Mouse (Mus musculus) myocyte (in vitro differentiated cells): ENCODE measurements around the gene Atp8b4.

ENCODE experiments used
- CEBPB ChIP-seq: IDR thresholded peaks from 2 replicates; pipeline ENCODE4 v1.6.1; 2011; ENCODE audit warnings: mild to moderate bottlenecking, moderate library complexity; ENCODE audit not compliant: poor library complexity, insufficient read depth, severe bottlenecking
- E2F4 ChIP-seq: IDR thresholded peaks from one replicate; pipeline ENCODE4 v1.6.1; 2011; ENCODE audit warnings: mild to moderate bottlenecking, control low read depth, moderate library complexity; ENCODE audit not compliant: insufficient read depth
- MAX ChIP-seq: IDR thresholded peaks from one replicate; pipeline ENCODE4 v1.6.1; 2011; ENCODE audit warnings: low read depth, mild to moderate bottlenecking, control low read depth
- MYOD1 ChIP-seq, 3 experiments: IDR thresholded peaks; one replicate each; pipeline ENCODE4 v1.6.1; 2011; ENCODE audit warnings: control low read depth in 2 of 3, low read depth in 2 of 3, mild to moderate bottlenecking in 2 of 3, moderate library complexity in 1 of 3; ENCODE audit not compliant: insufficient read length in 2 of 3, control insufficient read depth in 1 of 3
- MYOG ChIP-seq, 3 experiments: IDR thresholded peaks; one replicate each; pipeline ENCODE4 v1.6.1; 2011; ENCODE audit warnings: control low read depth in 2 of 3, low read depth in 2 of 3, mild to moderate bottlenecking in 2 of 3; ENCODE audit not compliant: insufficient read length in 2 of 3, control insufficient read depth in 1 of 3, insufficient read depth in 1 of 3
- POLR2A ChIP-seq: IDR thresholded peaks from one replicate; pipeline ENCODE4 v1.6.1; 2011; ENCODE audit warnings: low read depth, mild to moderate bottlenecking, control low read depth, moderate library complexity; ENCODE audit not compliant: insufficient read length
- POLR2AphosphoS2 ChIP-seq: IDR thresholded peaks from one replicate; pipeline ENCODE4 v1.6.1; 2011; ENCODE audit warnings: low read depth, control low read depth; ENCODE audit not compliant: insufficient read length
- SRF ChIP-seq: IDR thresholded peaks from one replicate; pipeline ENCODE4 v1.6.1; 2011; ENCODE audit warnings: low read depth; ENCODE audit not compliant: control insufficient read depth, insufficient read length
- TCF12 ChIP-seq: IDR thresholded peaks from one replicate; pipeline ENCODE4 v1.6.1; 2011; ENCODE audit warnings: mild to moderate bottlenecking, control low read depth; ENCODE audit not compliant: poor library complexity, insufficient read depth, severe bottlenecking
- TCF3 ChIP-seq: IDR thresholded peaks from one replicate; pipeline ENCODE4 v1.6.1; 2011; ENCODE audit warnings: low read depth, control low read depth; ENCODE audit not compliant: insufficient read length
- USF1 ChIP-seq: IDR thresholded peaks from one replicate; pipeline ENCODE4 v1.6.1; 2011; ENCODE audit warnings: low read depth, mild to moderate bottlenecking, control low read depth, moderate library complexity

GRCm38 (mm10) chr2:126524271-126524670, 23.8 kb upstream of the Atp8b4 start:
- TF ChIP-seq CEBPB (no peak), POLR2A (no peak), TCF12 (no peak), SRF (no peak), MAX (no peak), USF1 (no peak), POLR2AphosphoS2 (no peak), E2F4 (no peak), MYOG (IDR thresholded peaks at IDR 0.05; ENCODE audit: control insufficient read depth in 1 of 3, insufficient read depth in 1 of 3, insufficient read length in 2 of 3, low read depth in 2 of 3) (no peak), MYOD1 (IDR thresholded peaks at IDR 0.05; ENCODE audit: control insufficient read depth in 1 of 3, insufficient read length in 2 of 3, low read depth in 2 of 3) (no peak), TCF3 (no peak)
